Mouse (Mus musculus): ENCODE measurements around the gene Fbxw4. TPM values are rescaled to one million over a fixed set of nuclear protein-coding genes. Genes with fewer than 3 reads are reported as not detected.

The Fbxw4 gene
- polyA plus RNA-seq, 1 experiment, result 44.8 TPM

DNA sequence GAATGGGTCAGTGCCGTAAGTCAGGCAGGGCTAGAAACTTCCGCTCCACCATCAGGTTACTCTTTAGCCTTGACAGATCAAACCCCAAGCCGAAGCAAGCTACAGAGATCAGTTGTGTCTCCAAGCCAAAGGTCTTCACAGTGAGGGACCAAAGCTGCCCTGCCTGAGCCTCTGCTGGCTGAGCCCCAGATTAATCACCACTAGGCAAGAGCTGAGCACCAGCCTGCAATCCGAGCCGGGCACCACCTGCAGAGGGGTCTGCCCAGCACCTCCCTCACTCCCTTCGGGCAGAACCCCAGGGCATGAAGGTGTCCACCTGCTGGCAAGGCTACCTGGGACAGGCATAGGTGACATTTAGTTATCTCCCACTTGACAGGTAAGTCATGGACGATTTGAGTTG, 39.1 kb downstream of the Fbxw4 start:
- H3K4me1 ChIP-seq (ENCODE audit: control insufficient read depth, insufficient read depth, low read length), result peaks cover 1% of the 10 kb centered on the region; the same call in 1 of the 2 replicates
- 46% methylated on average over 7 of the region's 7 CpGs for WGBS
- no peak for DNase-seq
- no peaks in the 10 kb centered on the region for H3K27me3 ChIP-seq (ENCODE audit: control insufficient read depth, insufficient read depth, low read length)
- TF ChIP-seq CTCF (IDR thresholded peaks at IDR 0.05; ENCODE audit: borderline replicate concordance, insufficient read depth, low read depth, low read length), result no peak
- no peak for TF ChIP-seq POLR2A (IDR thresholded peaks at IDR 0.05; ENCODE audit: borderline replicate concordance, insufficient read depth, low read length)
- H3K27ac ChIP-seq (ENCODE audit: insufficient read depth, low read length), result no peak overlapping the region
- H3K4me3 ChIP-seq (replicated peaks; ENCODE audit: insufficient read depth, low read depth, low read length), result no peak overlapping the region

DNA sequence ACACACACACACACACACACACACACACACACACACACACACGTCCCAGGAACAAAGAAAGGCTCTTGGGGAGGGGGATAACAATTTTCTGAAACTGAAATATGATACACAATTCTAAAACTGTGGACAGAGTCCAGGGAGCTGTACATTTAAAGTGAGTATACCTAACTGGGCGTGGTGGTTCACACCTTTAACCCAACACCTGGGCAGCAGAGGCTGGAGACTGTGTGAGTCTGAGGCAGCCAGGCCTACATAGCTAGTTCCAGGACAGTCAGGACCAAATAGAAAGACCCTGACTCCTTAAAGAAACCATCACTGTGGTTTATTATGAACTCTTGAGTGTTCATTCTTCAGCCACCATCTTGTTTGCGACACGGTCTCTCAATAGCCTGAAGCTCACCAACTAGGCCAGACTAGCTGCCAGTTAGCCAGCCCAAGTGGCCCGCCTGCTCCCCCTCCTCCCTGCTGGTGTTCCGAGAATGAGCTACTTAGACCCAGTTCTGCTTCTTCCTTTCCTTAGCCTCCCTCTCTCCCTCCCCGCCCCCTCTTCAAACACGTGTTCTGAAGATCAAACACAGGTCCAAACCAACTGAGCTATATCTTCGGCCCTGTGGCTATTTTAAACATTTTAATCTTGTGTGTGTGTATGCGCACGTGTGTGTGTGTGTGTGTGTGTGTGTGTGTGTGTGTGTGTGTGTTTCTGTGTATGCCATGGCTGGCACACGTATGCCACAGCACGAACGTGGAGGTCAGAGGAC, 40.2 kb downstream of the Fbxw4 start:
- no peak for TF ChIP-seq POLR2A (IDR thresholded peaks at IDR 0.05; ENCODE audit: borderline replicate concordance, insufficient read depth, low read length)
- no peak for TF ChIP-seq CTCF (IDR thresholded peaks at IDR 0.05; ENCODE audit: borderline replicate concordance, insufficient read depth, low read depth, low read length)
- no peak overlapping the region for H3K27ac ChIP-seq (ENCODE audit: insufficient read depth, low read length)
- H3K4me1 ChIP-seq (ENCODE audit: control insufficient read depth, insufficient read depth, low read length), result peaks cover 13% of the 10 kb centered on the region
- no peak for DNase-seq
- no peak overlapping the region for H3K4me3 ChIP-seq (replicated peaks; ENCODE audit: insufficient read depth, low read depth, low read length)
- H3K27me3 ChIP-seq (ENCODE audit: control insufficient read depth, insufficient read depth, low read length), result no peaks in the 10 kb centered on the region
- WGBS, result 93% methylated on average over 14 of the region's 14 CpGs

DNA sequence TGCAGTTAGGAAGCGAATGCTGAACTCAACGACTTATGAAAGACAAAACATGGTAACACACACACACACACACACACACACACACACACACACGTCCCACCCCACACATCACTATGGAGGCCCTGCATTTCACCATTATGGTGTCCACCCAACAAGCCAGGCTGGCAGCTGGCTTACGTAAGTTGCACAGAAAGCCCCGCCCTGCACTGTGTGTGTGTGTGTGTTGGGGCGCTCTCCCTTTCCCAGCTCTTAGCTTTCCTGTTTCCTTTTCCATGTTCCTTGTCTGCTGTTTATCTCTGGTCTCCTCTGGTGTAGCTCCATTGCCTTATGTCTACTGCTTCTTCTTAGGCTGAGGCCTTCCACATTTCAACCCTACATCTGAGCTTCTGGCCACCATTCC, 41.9 kb downstream of the Fbxw4 start:
- Histone ChIP-seq H3K27ac (ENCODE audit: insufficient read depth, low read length) (no peak overlapping the region), H3K27me3 (ENCODE audit: control insufficient read depth, insufficient read depth, low read length) (no peaks in the 10 kb centered on the region), H3K4me3 (replicated peaks; ENCODE audit: insufficient read depth, low read depth, low read length) (no peak overlapping the region), H3K4me1 (ENCODE audit: control insufficient read depth, insufficient read depth, low read length) (peaks cover 15% of the 10 kb centered on the region)
- no peak for DNase-seq
- no peak for TF ChIP-seq CTCF (IDR thresholded peaks at IDR 0.05; ENCODE audit: borderline replicate concordance, insufficient read depth, low read depth, low read length)
- TF ChIP-seq POLR2A (IDR thresholded peaks at IDR 0.05; ENCODE audit: borderline replicate concordance, insufficient read depth, low read length), result no peak
- 85% methylated on average over 6 of the region's 6 CpGs for WGBS

DNA sequence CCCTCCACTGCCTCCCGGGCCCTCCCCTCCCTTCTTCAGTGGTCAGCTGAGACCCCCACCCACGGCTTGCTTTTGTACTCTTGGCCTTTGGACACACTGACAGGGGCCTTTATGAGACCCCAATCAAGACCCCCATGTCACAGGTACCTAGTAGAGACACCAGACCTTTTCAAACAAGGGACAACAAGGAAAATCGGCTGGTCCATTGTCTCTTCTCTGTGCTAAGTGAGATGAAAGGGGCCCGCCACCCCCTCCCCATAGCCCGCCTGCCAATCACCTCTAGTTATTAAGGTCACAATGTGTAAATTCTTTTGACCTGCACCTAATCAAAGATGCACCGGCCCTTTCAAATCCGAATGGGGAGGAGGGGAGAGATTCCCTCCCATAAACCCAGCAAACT, 43.4 kb downstream of the Fbxw4 start:
- H3K4me1 ChIP-seq (ENCODE audit: control insufficient read depth, insufficient read depth, low read length), result peaks cover 15% of the 10 kb centered on the region
- TF ChIP-seq CTCF (IDR thresholded peaks at IDR 0.05; ENCODE audit: borderline replicate concordance, insufficient read depth, low read depth, low read length), result no peak
- TF ChIP-seq POLR2A (IDR thresholded peaks at IDR 0.05; ENCODE audit: borderline replicate concordance, insufficient read depth, low read length), result no peak
- no peaks in the 10 kb centered on the region for H3K27me3 ChIP-seq (ENCODE audit: control insufficient read depth, insufficient read depth, low read length)
- DNase-seq, result no peak
- WGBS, result 64% methylated on average over 7 of the region's 7 CpGs
- H3K27ac ChIP-seq (ENCODE audit: insufficient read depth, low read length), result no peak overlapping the region
- no peak overlapping the region for H3K4me3 ChIP-seq (replicated peaks; ENCODE audit: insufficient read depth, low read depth, low read length)

DNA sequence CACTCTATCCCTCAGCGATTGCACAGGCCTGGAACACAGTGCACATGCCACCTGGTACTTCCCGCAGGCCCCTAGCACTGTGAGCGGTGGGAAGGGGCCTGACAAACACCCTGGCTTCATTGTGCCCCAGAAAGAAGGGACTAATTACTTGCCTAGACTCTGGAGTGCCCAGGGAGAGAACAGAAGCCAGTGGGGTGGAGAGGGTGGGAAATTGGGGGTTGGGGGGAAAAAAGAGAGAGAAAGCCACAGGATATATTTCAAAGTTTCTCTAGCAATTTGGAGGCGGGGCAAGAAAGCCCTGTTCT, 43.9 kb downstream of the Fbxw4 start:
- TF ChIP-seq CTCF (IDR thresholded peaks at IDR 0.05; ENCODE audit: borderline replicate concordance, insufficient read depth, low read depth, low read length), result no peak
- no peak for TF ChIP-seq POLR2A (IDR thresholded peaks at IDR 0.05; ENCODE audit: borderline replicate concordance, insufficient read depth, low read length)
- Histone ChIP-seq H3K27ac (ENCODE audit: insufficient read depth, low read length) (no peak overlapping the region), H3K4me1 (ENCODE audit: control insufficient read depth, insufficient read depth, low read length) (peaks cover 15% of the 10 kb centered on the region), H3K4me3 (replicated peaks; ENCODE audit: insufficient read depth, low read depth, low read length) (no peak overlapping the region), H3K27me3 (ENCODE audit: control insufficient read depth, insufficient read depth, low read length) (no peaks in the 10 kb centered on the region)
- DNase-seq, result no peak
- WGBS, result 58% methylated on average over 4 of the region's 4 CpGs

DNA sequence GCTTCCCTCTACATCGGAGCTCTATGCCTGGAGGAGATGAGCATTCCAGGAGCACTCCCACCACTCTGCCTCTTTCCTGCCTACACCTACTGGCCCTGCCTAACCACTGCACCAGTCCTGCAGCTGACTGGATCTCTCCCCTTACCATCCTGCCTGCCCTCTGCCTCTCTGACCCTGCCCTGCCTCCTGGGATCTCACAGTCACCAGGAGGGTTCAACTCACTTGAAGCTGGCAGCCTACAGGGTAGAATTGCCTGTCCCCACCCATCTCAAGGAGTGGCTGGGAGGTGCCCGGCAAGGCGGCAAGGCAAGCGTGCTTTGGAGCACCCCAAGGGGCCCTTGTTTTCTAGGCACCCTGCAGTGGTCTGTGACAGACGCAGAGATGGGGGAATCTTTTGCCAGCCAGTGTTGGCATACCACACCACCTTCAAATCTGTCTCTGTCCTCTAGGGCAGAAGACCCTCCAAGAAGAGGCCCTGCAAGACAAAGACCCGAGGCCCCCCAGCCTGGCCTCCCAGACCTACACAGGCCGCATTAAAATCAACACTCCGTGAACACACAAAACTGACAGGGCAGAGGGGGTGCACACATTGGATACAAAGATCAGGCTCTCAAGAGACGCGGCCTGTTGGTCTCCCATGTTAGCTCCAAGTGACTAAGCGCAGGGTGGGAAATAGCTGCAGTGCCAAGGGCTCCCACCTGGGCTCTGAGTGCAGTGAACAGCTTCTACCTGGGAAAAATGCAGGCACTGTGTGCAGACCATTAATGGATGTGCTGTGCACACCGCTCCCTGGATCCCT, 44.5 kb downstream of the Fbxw4 start:
- Histone ChIP-seq H3K27ac (ENCODE audit: insufficient read depth, low read length) (no peak overlapping the region), H3K4me1 (ENCODE audit: control insufficient read depth, insufficient read depth, low read length) (peaks cover 20% of the 10 kb centered on the region), H3K27me3 (ENCODE audit: control insufficient read depth, insufficient read depth, low read length) (no peaks in the 10 kb centered on the region), H3K4me3 (replicated peaks; ENCODE audit: insufficient read depth, low read depth, low read length) (no peak overlapping the region)
- 62% methylated on average over 12 of the region's 12 CpGs for whole genome bisulfite sequencing
- TF ChIP-seq POLR2A (IDR thresholded peaks at IDR 0.05; ENCODE audit: borderline replicate concordance, insufficient read depth, low read length), result no peak
- no peak for TF ChIP-seq CTCF (IDR thresholded peaks at IDR 0.05; ENCODE audit: borderline replicate concordance, insufficient read depth, low read depth, low read length)
- DNase-seq, result no peak

DNA sequence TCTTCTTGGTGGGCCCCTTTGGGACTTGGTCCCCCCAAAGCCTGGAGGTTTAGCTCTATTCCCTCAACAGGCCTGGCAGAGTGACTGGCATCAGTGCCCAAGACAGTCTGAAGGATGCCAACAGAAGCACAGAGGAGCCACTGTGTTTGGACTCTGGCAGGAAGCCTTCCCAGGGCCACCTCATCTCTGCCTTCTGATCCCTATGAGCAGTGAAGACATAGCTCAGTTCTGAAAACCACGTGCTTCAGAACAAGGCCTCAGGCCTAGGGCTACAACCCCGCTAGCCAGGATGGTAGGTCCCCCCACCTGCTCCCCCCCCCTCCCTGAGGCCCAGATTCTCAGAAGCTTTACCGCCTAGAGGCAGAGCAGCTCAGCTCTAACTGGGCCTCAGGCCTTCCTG, 45.2 kb downstream of the Fbxw4 start:
- Histone ChIP-seq H3K4me3 (replicated peaks; ENCODE audit: insufficient read depth, low read depth, low read length) (no peak overlapping the region), H3K4me1 (ENCODE audit: control insufficient read depth, insufficient read depth, low read length) (peaks cover 20% of the 10 kb centered on the region), H3K27ac (ENCODE audit: insufficient read depth, low read length) (no peak overlapping the region), H3K27me3 (ENCODE audit: control insufficient read depth, insufficient read depth, low read length) (no peaks in the 10 kb centered on the region)
- WGBS, result 43% methylated on average over 3 of the region's 3 CpGs
- DNase-seq, result peak; percentile 34 to 46
- TF ChIP-seq CTCF (IDR thresholded peaks at IDR 0.05; ENCODE audit: borderline replicate concordance, insufficient read depth, low read depth, low read length) (no peak), POLR2A (IDR thresholded peaks at IDR 0.05; ENCODE audit: borderline replicate concordance, insufficient read depth, low read length) (no peak)

DNA sequence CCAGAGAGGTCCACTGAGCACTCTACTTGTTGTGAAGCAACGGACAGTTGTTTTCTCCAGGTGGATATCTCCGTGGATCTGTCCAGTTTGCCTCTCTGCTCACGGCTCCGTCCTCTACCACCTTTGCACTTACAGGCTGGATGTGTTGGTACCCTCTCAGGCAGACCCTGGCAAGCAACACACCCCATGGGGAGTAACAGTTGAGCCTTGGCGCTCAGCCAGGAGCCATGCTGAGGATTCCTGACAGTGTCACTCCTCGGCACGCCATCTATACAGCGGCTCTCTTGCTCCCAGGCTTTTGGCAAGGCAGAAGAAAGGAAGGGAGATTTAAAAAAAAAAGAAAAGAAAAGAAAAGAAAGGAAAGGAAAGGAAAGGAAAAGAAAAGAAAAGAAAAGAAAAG, 45.7 kb downstream of the Fbxw4 start:
- Histone ChIP-seq H3K27ac (ENCODE audit: insufficient read depth, low read length) (no peak overlapping the region), H3K4me3 (replicated peaks; ENCODE audit: insufficient read depth, low read depth, low read length) (no peak overlapping the region), H3K4me1 (ENCODE audit: control insufficient read depth, insufficient read depth, low read length) (peaks cover 20% of the 10 kb centered on the region), H3K27me3 (ENCODE audit: control insufficient read depth, insufficient read depth, low read length) (no peaks in the 10 kb centered on the region)
- DNase-seq, result peak; percentile 33 to 44
- no peak for TF ChIP-seq POLR2A (IDR thresholded peaks at IDR 0.05; ENCODE audit: borderline replicate concordance, insufficient read depth, low read length)
- 46% methylated on average over 8 of the region's 8 CpGs for WGBS
